Mouse (Mus musculus): ENCODE results near the gene Cflar. TPM values are rescaled to one million over a fixed set of nuclear protein-coding genes. Genes with fewer than 3 reads are reported as not detected.
"Not testable (repeated sequence)": the region's sequence is repeated elsewhere in the genome, so short reads cannot be mapped to it uniquely, and the experiment has no call there.

Gene Cflar
- polyA plus RNA-seq, 1 experiment from 2014 or later = 16.5 TPM

- 94% methylated on average over 4 of the region's 4 CpGs for WGBS
- H3K27me3 ChIP-seq = peaks cover 16% of the 10 kb centered on the region; the same call in 1 of the 2 replicates
- H3K9ac ChIP-seq = no peak overlapping the region
- 0 out of 2 replicates have a peak, but pooled peaks cover 3% of the 10 kb centered on the region for H3K9me3 ChIP-seq
- no peak overlapping the region for H3K27ac ChIP-seq
- peaks cover 11% of the 10 kb centered on the region for H3K4me1 ChIP-seq (replicated peaks)
- ATAC-seq (ENCODE audit: low FRiP score) = no peak
- no peaks in the 10 kb centered on the region for H3K36me3 ChIP-seq
- no peak overlapping the region for H3K4me3 ChIP-seq
- H3K4me2 ChIP-seq = no peak overlapping the region
Observed at GRCm38 (mm10) chr1:58798911-58799310, 87.6 kb downstream of the Cflar start.

GRCm38 (mm10) chr1:58800644-58801043, 89.3 kb downstream of the Cflar start:
- H3K4me2 ChIP-seq; H3K4me3 ChIP-seq; H3K9me3 ChIP-seq; H3K9ac ChIP-seq; ATAC-seq (ENCODE audit: low FRiP score); H3K27me3 ChIP-seq; H3K27ac ChIP-seq; H3K36me3 ChIP-seq; H3K4me1 ChIP-seq (replicated peaks): not testable (repeated sequence)
- WGBS = 60% methylated on average over 7 of the region's 7 CpGs

- WGBS = 92% methylated on average over 8 of the region's 8 CpGs
- no peaks in the 10 kb centered on the region for H3K4me1 ChIP-seq (replicated peaks)
- H3K36me3 ChIP-seq = no peaks in the 10 kb centered on the region
- H3K4me2 ChIP-seq = no peak overlapping the region
- no peak overlapping the region for H3K9ac ChIP-seq
- ATAC-seq (ENCODE audit: low FRiP score) = no peak
- H3K4me3 ChIP-seq = no peak overlapping the region
- H3K27me3 ChIP-seq = no peaks in the 10 kb centered on the region
- no peak overlapping the region for H3K27ac ChIP-seq
- 0 out of 2 replicates have a peak, but pooled peaks cover 3% of the 10 kb centered on the region for H3K9me3 ChIP-seq
Observed at GRCm38 (mm10) chr1:58801558-58802285, 90.4 kb downstream of the Cflar start.

- no peaks in the 10 kb centered on the region for H3K4me1 ChIP-seq (replicated peaks)
- 84% methylated on average over 18 of the region's 18 CpGs for WGBS
- no peaks in the 10 kb centered on the region for H3K27me3 ChIP-seq
- no peak overlapping the region for H3K4me2 ChIP-seq
- no peak for ATAC-seq (ENCODE audit: low FRiP score)
- no peaks in the 10 kb centered on the region for H3K36me3 ChIP-seq
- H3K27ac ChIP-seq = no peak overlapping the region
- H3K9ac ChIP-seq = no peak overlapping the region
- 0 out of 2 replicates have a peak, but pooled peaks cover 3% of the 10 kb centered on the region for H3K9me3 ChIP-seq
- H3K4me3 ChIP-seq = no peak overlapping the region
Observed at GRCm38 (mm10) chr1:58802322-58803273, 91.3 kb downstream of the Cflar start.

GRCm38 (mm10) chr1:58803531-58803930, 92.2 kb downstream of the Cflar start:
- no peak overlapping the region for H3K9ac ChIP-seq
- no peaks in the 10 kb centered on the region for H3K36me3 ChIP-seq
- H3K4me3 ChIP-seq = no peak overlapping the region
- 0 out of 2 replicates have a peak, but pooled peaks cover 3% of the 10 kb centered on the region for H3K9me3 ChIP-seq
- WGBS = 92% methylated on average over 6 of the region's 6 CpGs
- ATAC-seq (ENCODE audit: low FRiP score) = no peak
- H3K4me2 ChIP-seq = no peak overlapping the region
- H3K27me3 ChIP-seq = no peaks in the 10 kb centered on the region
- H3K27ac ChIP-seq = no peak overlapping the region
- no peaks in the 10 kb centered on the region for H3K4me1 ChIP-seq (replicated peaks)

- Histone ChIP-seq H3K4me1 (replicated peaks) (no peaks in the 10 kb centered on the region), H3K27ac (no peak overlapping the region), H3K36me3 (no peaks in the 10 kb centered on the region), H3K9me3 (no peaks in the 10 kb centered on the region), H3K4me2 (no peak overlapping the region), H3K27me3 (no peaks in the 10 kb centered on the region), H3K9ac (no peak overlapping the region), H3K4me3 (no peak overlapping the region)
- ATAC-seq (ENCODE audit: low FRiP score) = no peak
- WGBS = 76% methylated on average over 3 of the region's 3 CpGs
Observed at GRCm38 (mm10) chr1:58806651-58807050, 95.3 kb downstream of the Cflar start.

Other genes with a start within 250 kb of the Cflar start
- gene Orc2, start 206.4 kb upstream of the Cflar start, polyA plus RNA-seq (2015; fragmentation: Nextera tagmentation; extraction: Ambion mirVana) = 25.5 and 27.9 TPM in 2 replicates
- gene Fam126b, start 125.2 kb upstream of the Cflar start, polyA plus RNA-seq (2015; fragmentation: Nextera tagmentation; extraction: Ambion mirVana) = 9.9 and 13.5 TPM in 2 replicates
- 199 and 210 TPM in 2 replicates for gene Ndufb3, start 125.1 kb upstream of the Cflar start, polyA plus RNA-seq (2015; fragmentation: Nextera tagmentation; extraction: Ambion mirVana)
- gene Als2cr12, start 15.5 kb upstream of the Cflar start, polyA plus RNA-seq (2015; fragmentation: Nextera tagmentation; extraction: Ambion mirVana) = not detected in 2 replicates
- 6.9 and 8.2 TPM in 2 replicates for gene Casp8, start 83.9 kb downstream of the Cflar start, polyA plus RNA-seq (2015; fragmentation: Nextera tagmentation; extraction: Ambion mirVana)